Mouse (Mus musculus) ES-E14 (cell line): Measurements from ENCODE around the gene Slc25a40. TPM values are rescaled to one million over a fixed set of nuclear protein-coding genes. Genes with fewer than 3 reads are reported as not detected.

ENCODE experiments used
- DNase-seq: peaks from one replicate; pipeline ENCODE4 v3.0.0-alpha.2; 2013; ENCODE audit warnings: low read depth, low spot score
- H3K27ac ChIP-seq: 2 replicates; pipeline ENCODE4 v1.5.1; 2012; ENCODE audit warnings: low read depth, mild to moderate bottlenecking, low read length, moderate library complexity, mixed read lengths; ENCODE audit not compliant: poor library complexity, insufficient read depth, severe bottlenecking
- H3K36me3 ChIP-seq: 2 replicates; pipeline ENCODE4 v1.6.1; 2012; ENCODE audit warnings: mild to moderate bottlenecking, low read length, moderate library complexity, mixed read lengths; ENCODE audit not compliant: control insufficient read depth, poor library complexity, insufficient read depth, severe bottlenecking
- H3K4me1 ChIP-seq, 2 experiments: fragments of 150-350 bp in 1 of 2; sonication (generic) in 1 of 2; 2 replicates each; pipeline ENCODE4 v1.6.1; 2012; ENCODE audit warnings: low read length in 2 of 2, mild to moderate bottlenecking in 1 of 2, mixed read lengths in 1 of 2; ENCODE audit not compliant: control insufficient read depth in 2 of 2, insufficient read depth in 2 of 2, poor library complexity in 1 of 2
- H3K4me3 ChIP-seq, 2 experiments: fragments of 150-350 bp in 1 of 2; sonication (generic) in 1 of 2; 2 replicates each; pipeline ENCODE4 v1.5.1; 2012; ENCODE audit warnings: low read length in 2 of 2, low read depth in 1 of 2, mild to moderate bottlenecking in 1 of 2, mixed read lengths in 1 of 2; ENCODE audit not compliant: insufficient read depth in 1 of 2, poor library complexity in 1 of 2, severe bottlenecking in 1 of 2
- H3K9ac ChIP-seq: 2 replicates; pipeline ENCODE4 v1.6.1; 2012; ENCODE audit warnings: low read depth, mild to moderate bottlenecking, low read length, mixed read lengths; ENCODE audit not compliant: poor library complexity, insufficient read depth, severe bottlenecking
- H3K9me3 ChIP-seq: fragments of 150-350 bp; sonication (generic); 2 replicates; pipeline ENCODE4 v1.6.1; 2012; ENCODE audit warnings: low read depth, mild to moderate bottlenecking, low read length; ENCODE audit not compliant: control insufficient read depth, insufficient read depth
- CHD2 ChIP-seq: IDR thresholded peaks from 2 replicates; pipeline ENCODE4 v1.6.1; 2014; ENCODE audit warnings: mild to moderate bottlenecking, low read depth, low read length, inconsistent platforms
- HCFC1 ChIP-seq: IDR thresholded peaks from 2 replicates; pipeline ENCODE4 v1.6.1; 2012; ENCODE audit warnings: low read length, inconsistent platforms, borderline replicate concordance; ENCODE audit not compliant: insufficient read depth
- MAFK ChIP-seq: IDR thresholded peaks from 2 replicates; pipeline ENCODE4 v1.6.1; 2014; ENCODE audit warnings: mild to moderate bottlenecking, low read depth, low read length, inconsistent platforms; ENCODE audit not compliant: insufficient read depth
- ZC3H11A ChIP-seq: IDR thresholded peaks from 2 replicates; pipeline ENCODE4 v1.6.1; 2012; ENCODE audit warnings: low read depth, mild to moderate bottlenecking, inconsistent platforms, low read length, borderline replicate concordance
- ZNF384 ChIP-seq: IDR thresholded peaks from 2 replicates; pipeline ENCODE4 v1.6.1; 2012; ENCODE audit warnings: low read depth, low read length, inconsistent platforms
- in situ Hi-C, 2 experiments: fragments of 600-800 bp; cut with MboI; formaldehyde crosslinking; loops; one replicate each; pipeline ENCODE4 v1.15.1; 2025; ENCODE audit warnings: low sequenced_read_pairs in 2 of 2, inconsistent platforms in 1 of 2; ENCODE audit not compliant: unreplicated experiment in 2 of 2
- total RNA-seq: library from RNA; depleted of rRNA; stranded (reverse); fragments of 300-350 nt; gene quantifications from 2 replicates; pipeline ENCODE4 v1.2.3, GENCODE M21; 2012; rRNA removed

Gene Slc25a40
- total RNA-seq, result 24.7 and 27.2 TPM in 2 replicates

DNA sequence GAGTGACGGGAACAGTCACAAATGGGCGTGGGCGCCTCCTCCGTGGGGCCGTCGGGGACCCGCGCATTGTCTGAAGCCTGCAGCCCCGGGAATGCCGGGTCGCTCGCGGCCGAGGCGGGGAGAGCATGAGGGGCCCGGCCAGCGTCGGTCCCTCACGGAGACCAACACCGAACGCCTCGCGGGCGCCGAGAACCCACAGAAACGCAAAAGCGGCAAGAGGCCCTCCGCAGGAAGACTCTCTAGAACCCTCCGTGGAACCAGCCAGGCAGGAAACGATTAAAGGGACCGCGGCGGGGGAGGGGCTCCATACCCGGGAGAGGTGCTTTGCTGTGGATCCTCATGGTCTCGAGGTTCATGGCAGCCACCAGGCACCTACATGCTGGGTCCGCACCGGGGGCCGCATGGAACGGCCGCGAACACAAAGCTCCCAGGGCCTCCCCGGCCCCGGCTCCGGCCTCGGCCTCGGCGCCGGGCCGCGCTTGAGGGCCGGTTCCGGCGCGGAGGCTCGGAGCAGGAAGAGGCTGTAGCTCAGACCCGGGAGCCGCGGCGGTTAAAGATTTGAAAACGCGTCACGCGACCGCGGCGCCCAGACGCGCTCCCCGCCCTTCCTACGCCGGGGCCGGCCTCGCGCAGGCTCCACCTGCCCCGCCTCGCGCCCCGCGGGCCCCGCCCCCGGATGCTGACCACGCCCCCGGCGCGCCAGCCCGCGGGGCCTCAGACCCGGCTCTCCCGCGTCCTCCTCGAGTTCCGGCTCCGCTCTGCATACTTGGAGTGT, at the start of gene Slc25a40, which contains the start of gene Dbf4:
TSS of gene Slc25a40 (plus strand) at position 694 of the 775 bp plus-strand sequence.
TSS of gene Dbf4 (minus strand) at position 560 of the 775 bp plus-strand sequence.
- H3K36me3 ChIP-seq, result peaks cover 16% of the 10 kb centered on the region
- DNase-seq, result peak; percentile 75
- H3K4me3 ChIP-seq, result peak within 1 kb of the TSS; percentile 97 to 100
- H3K4me1 ChIP-seq, result peaks cover 0 to 3% of the 10 kb centered on the region in 2 experiments; a peak in 1 of 4 replicates
- in situ Hi-C loops, result no loop called here
- peak within 1 kb of the TSS; percentile 100 for H3K9ac ChIP-seq
- TF ChIP-seq HCFC1 (peak; percentile 42; the same call in 1 of the 2 replicates), ZNF384 (no peak)
- H3K9me3 ChIP-seq, result no peaks in the 10 kb centered on the region
- H3K27ac ChIP-seq, result peak within 1 kb of the TSS; percentile 97

DNA sequence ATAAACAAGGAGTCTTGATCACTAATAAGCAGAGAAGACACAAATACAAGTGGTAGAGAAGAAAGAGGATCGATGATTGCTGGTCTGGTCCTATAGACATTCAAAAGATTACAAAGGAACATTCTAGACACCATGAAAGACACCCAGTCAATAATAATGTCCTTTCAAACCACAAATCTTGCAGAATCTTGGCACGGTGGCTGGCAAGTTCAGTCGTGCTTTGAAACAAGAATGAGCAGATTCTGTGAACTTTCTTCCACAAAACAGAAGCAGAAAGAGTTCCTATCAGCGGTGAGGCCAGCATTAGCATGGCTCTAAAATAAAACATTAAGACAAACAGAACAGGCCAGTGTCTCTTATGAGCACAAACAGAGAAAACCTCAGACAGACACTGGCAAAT, 49.2 kb upstream of the Slc25a40 start:
- TF ChIP-seq HCFC1 (no peak), CHD2 (no peak), ZNF384 (no peak), ZC3H11A (no peak), MAFK (no peak)
- H3K9ac ChIP-seq, result no peak overlapping the region
- no peaks in the 10 kb centered on the region for H3K4me1 ChIP-seq
- in situ Hi-C loops, result no loop called here
- H3K36me3 ChIP-seq, result no peaks in the 10 kb centered on the region
- H3K27ac ChIP-seq, result no peak overlapping the region
- H3K4me3 ChIP-seq, result no peak overlapping the region
- no peak for DNase-seq
- no peaks in the 10 kb centered on the region for H3K9me3 ChIP-seq

DNA sequence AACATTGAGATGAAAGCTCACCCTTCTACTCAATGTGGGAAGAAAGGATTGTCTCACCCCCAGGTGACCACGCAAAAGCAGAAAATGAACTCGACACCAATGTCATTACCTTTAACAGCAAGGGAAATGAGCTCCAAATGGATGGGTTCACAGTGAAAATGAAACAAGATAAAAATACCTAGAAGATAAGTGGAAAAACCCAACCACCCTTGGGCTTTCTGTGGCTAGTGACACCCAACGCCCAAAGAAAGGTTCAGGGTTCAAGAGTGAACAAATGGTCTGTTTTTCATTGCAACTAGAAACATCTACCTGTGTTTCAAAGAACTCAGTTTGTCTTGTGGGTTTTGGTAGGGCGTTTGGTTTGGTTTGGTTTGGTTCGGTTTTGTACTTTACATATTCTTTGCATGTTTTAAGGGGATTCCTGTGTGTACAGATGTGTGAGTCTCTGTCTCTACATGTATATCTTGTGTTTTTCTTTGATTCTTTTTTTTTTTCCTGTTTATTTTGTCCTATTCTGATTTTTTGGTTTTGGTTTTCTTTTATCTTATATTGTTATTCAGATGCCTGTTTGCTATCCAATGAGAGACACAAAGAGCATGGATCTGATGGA, 48.2 kb upstream of the Slc25a40 start:
- Histone ChIP-seq H3K4me1 (no peaks in the 10 kb centered on the region), H3K9ac (no peak overlapping the region), H3K4me3 (no peak overlapping the region), H3K36me3 (no peaks in the 10 kb centered on the region), H3K9me3 (no peaks in the 10 kb centered on the region), H3K27ac (no peak overlapping the region)
- TF ChIP-seq ZC3H11A (no peak), ZNF384 (no peak), HCFC1 (no peak), CHD2 (no peak), MAFK (no peak)
- no peak for DNase-seq
- in situ Hi-C loops, result no loop called here

DNA sequence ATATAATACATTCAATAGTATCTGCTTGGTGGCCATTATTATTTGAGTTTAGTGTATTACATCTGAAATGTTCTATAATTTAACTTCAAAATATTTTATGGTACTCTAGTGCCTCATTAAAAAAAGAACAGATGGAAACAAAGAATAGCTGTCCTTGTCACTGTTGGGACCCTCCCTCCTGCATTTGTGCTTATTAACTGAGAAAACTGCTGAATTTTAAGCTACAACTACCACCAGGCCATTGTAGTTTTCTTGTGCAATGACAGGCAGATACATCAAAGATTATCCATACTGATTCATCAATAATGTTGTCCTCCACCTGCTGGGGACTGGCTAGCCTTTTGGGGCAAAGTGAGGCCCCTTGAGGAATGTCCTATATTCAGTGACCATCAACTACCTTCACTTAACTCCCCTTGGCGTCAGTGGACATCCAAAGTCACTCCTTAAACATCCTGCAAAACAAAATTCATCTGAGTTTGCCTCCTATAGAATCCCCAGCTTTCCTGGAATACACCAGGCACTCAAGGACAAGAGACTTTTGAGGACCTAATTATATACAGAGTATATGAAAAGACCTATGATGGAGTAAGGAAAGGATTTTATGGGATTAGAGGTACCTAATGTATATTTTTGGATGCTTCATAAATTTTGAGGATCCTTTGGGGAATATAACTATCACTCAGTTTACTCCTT, 28.6 kb upstream of the Slc25a40 start:
- peaks cover 13% of the 10 kb centered on the region for H3K36me3 ChIP-seq
- H3K27ac ChIP-seq, result no peak overlapping the region
- in situ Hi-C loops, result no loop called here
- no peak overlapping the region for H3K9ac ChIP-seq
- TF ChIP-seq MAFK (no peak), HCFC1 (no peak), ZC3H11A (no peak), CHD2 (no peak), ZNF384 (no peak)
- no peaks in the 10 kb centered on the region for H3K9me3 ChIP-seq
- no peak overlapping the region for H3K4me3 ChIP-seq
- DNase-seq, result no peak
- H3K4me1 ChIP-seq, result no peaks in the 10 kb centered on the region
